Comparison of ENCODE assay signal across 17 mouse cellular contexts in the genomic region with DNA sequence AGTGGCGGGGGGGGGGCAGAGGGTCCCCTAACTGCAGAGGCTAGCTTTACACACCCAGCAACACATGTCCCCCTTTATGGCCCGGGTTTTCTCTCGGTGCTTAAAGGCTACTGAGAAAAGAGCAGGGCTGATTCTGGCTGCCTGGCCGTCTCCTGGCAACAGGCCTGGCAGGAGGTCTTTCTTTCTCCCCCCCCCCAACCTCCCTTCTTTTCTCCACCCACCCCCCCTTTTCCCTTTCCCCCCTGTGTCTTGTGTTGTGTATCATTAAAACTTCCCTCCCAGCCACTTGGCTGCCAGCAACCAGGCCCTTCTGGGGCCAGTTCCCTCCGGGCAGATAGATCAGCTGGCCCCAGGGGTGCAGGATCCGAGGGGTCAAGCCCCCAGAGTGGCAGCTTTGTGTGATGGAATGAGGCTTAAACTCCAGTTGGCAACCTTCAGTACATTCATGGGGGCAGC. TPM values are rescaled to one million over a fixed set of nuclear protein-coding genes. Genes with fewer than 3 reads are reported as not detected.
DNase-seq lines count a peak whose midpoint lies in the region; ATAC-seq and TF ChIP-seq lines count a peak whose summit lies in the region.
"Had no signal": no experiment of that assay in that cellular context is flagged by ENCODE, and none has a peak within 500 bp of the region (broad histone marks: within the 10 kb centered on the region; RNA-seq: fewer than 3 reads in every experiment).

No protein-coding gene starts in this region.

- peak overlapping the region; percentile 14; the same call in 1 of the 2 replicates for H3K4me3 ChIP-seq in G1E (ENCODE audit: low read depth, low read length)
- H3K4me3 ChIP-seq in embryonic facial prominence, embryonic 11.5 days (ENCODE audit: low read depth, low read length): no peak overlapping the region
- no peak overlapping the region for H3K4me3 ChIP-seq in hindbrain, embryonic 14.5 days (replicated peaks; ENCODE audit: low read length)
- H3K4me3 ChIP-seq in stomach, postnatal 0 days (ENCODE audit: low read depth, low read length): no peak overlapping the region
- H3K4me3 ChIP-seq: embryonic facial prominence, embryonic 15.5 days; layer of hippocampus, adult 2 months; liver, embryonic 13.5 days; myocyte had no signal

- H3K4me1 ChIP-seq in G1E (ENCODE audit: insufficient read depth, low read depth, low read length): no peaks in the 10 kb centered on the region
- H3K4me1 ChIP-seq in embryonic facial prominence, embryonic 11.5 days (ENCODE audit: control insufficient read depth, insufficient read depth, low read length): no peaks in the 10 kb centered on the region
- H3K4me1 ChIP-seq in hindbrain, embryonic 14.5 days (replicated peaks; ENCODE audit: control insufficient read depth, insufficient read depth, low read length): 0 out of 2 replicates have a peak, but pooled peaks cover 7% of the 10 kb centered on the region
- H3K4me1 ChIP-seq in stomach, postnatal 0 days (replicated peaks; ENCODE audit: control insufficient read depth, insufficient read depth): no peaks in the 10 kb centered on the region
- H3K4me1 ChIP-seq: embryonic facial prominence, embryonic 15.5 days; liver, embryonic 13.5 days had no signal

- no peaks in the 10 kb centered on the region for H3K36me3 ChIP-seq in G1E (replicated peaks)
- H3K36me3 ChIP-seq in embryonic facial prominence, embryonic 11.5 days (replicated peaks; ENCODE audit: control insufficient read depth, insufficient read depth, low read depth, low read length): no peaks in the 10 kb centered on the region
- H3K36me3 ChIP-seq in hindbrain, embryonic 14.5 days (replicated peaks; ENCODE audit: control insufficient read depth, insufficient read depth): no peaks in the 10 kb centered on the region
- no peaks in the 10 kb centered on the region for H3K36me3 ChIP-seq in stomach, postnatal 0 days (ENCODE audit: control insufficient read depth, insufficient read depth, low read length)
- H3K36me3 ChIP-seq: embryonic facial prominence, embryonic 15.5 days; liver, embryonic 13.5 days had no signal

- no peak for TF ChIP-seq EP300 in stomach, postnatal 0 days (optimal IDR thresholded peaks at IDR 0.05)

- WGBS in embryonic facial prominence, embryonic 11.5 days: 0% methylated on average over 6 of the region's 6 CpGs
- 0% methylated on average over 6 of the region's 6 CpGs for WGBS in hindbrain, embryonic 14.5 days
- 36% methylated on average over 6 of the region's 6 CpGs for WGBS in stomach, postnatal 0 days

- peaks cover 10% of the 10 kb centered on the region; the same call in 1 of the 2 replicates for H3K27me3 ChIP-seq in G1E (ENCODE audit: insufficient read depth, low read length)
- peaks cover 7% of the 10 kb centered on the region for H3K27me3 ChIP-seq in embryonic facial prominence, embryonic 11.5 days (ENCODE audit: control insufficient read depth, insufficient read depth, low read length)
- peaks cover 17% of the 10 kb centered on the region for H3K27me3 ChIP-seq in hindbrain, embryonic 14.5 days (ENCODE audit: control insufficient read depth, insufficient read depth, low read length)
- H3K27me3 ChIP-seq in stomach, postnatal 0 days (ENCODE audit: control insufficient read depth, insufficient read depth, low read length): no peaks in the 10 kb centered on the region

- no peak for DNase-seq in G1E (ENCODE audit: low spot score)
- peak; percentile 20 for DNase-seq in embryonic facial prominence, embryonic 11.5 days (ENCODE audit: low spot score)
- DNase-seq in hindbrain, embryonic 14.5 days (ENCODE audit: low spot score): peak; percentile 37
- peak; percentile 41 for DNase-seq in neural tube, embryonic 10.5 days (ENCODE audit: extremely low spot score, low spot score)
- DNase-seq in urinary bladder, postnatal 36 days (ENCODE audit: low spot score in 2 of 2): no peak
- no peak for DNase-seq in stomach, postnatal 0 days (ENCODE audit: low spot score)
- DNase-seq in cerebellum, adult 9-11 months: no peak
- no peak for DNase-seq in left cerebral cortex, adult 8-10 months (ENCODE audit: low spot score in 2 of 2)
- DNase-seq: cerebellum, adult 11-12 months; kidney, adult 8-10 months; liver, embryonic 13.5 days; thymus, adult 2 months had no signal

- TF ChIP-seq CTCF in G1E (IDR thresholded peaks at IDR 0.05; ENCODE audit: low read depth, low read length): no peak
- TF ChIP-seq CTCF in stomach, postnatal 0 days (IDR thresholded peaks at IDR 0.05; ENCODE audit: low read depth): no peak

- no peak overlapping the region for H3K4me2 ChIP-seq in embryonic facial prominence, embryonic 11.5 days (ENCODE audit: low read depth, low read length)
- no peak overlapping the region for H3K4me2 ChIP-seq in hindbrain, embryonic 14.5 days (replicated peaks)
- no peak overlapping the region for H3K4me2 ChIP-seq in stomach, postnatal 0 days (replicated peaks; ENCODE audit: low read depth)
- H3K4me2 ChIP-seq: embryonic facial prominence, embryonic 15.5 days; liver, embryonic 13.5 days had no signal

- no peak for ATAC-seq in G1E (ENCODE audit: extremely low read depth, insufficient number of reproducible peaks, low FRiP score, poor library complexity, severe bottlenecking)
- ATAC-seq in embryonic facial prominence, embryonic 11.5 days (replicated peaks; ENCODE audit: insufficient number of reproducible peaks, low FRiP score, low TSS enrichment, low read depth): no peak
- peak; percentile 57; the same call in 1 of the 2 replicates for ATAC-seq in hindbrain, embryonic 14.5 days (ENCODE audit: low FRiP score)
- ATAC-seq in stomach, postnatal 0 days (ENCODE audit: low FRiP score, low TSS enrichment): no peak

- H3K9ac ChIP-seq in embryonic facial prominence, embryonic 11.5 days (replicated peaks; ENCODE audit: low read length): no peak overlapping the region
- no peak overlapping the region for H3K9ac ChIP-seq in hindbrain, embryonic 14.5 days
- no peak overlapping the region for H3K9ac ChIP-seq in stomach, postnatal 0 days (ENCODE audit: low read length)
- H3K9ac ChIP-seq: embryonic facial prominence, embryonic 15.5 days; liver, embryonic 13.5 days had no signal

- H3K9me3 ChIP-seq in G1E (replicated peaks): 0 out of 2 replicates have a peak, but pooled peaks cover 2% of the 10 kb centered on the region
- no peaks in the 10 kb centered on the region for H3K9me3 ChIP-seq in embryonic facial prominence, embryonic 11.5 days (replicated peaks; ENCODE audit: control insufficient read depth, low read length)
- H3K9me3 ChIP-seq in hindbrain, embryonic 14.5 days (ENCODE audit: control insufficient read depth, low read length): no peaks in the 10 kb centered on the region
- H3K9me3 ChIP-seq in stomach, postnatal 0 days (ENCODE audit: control insufficient read depth, low read length): no peaks in the 10 kb centered on the region
- H3K9me3 ChIP-seq: embryonic facial prominence, embryonic 15.5 days; liver, embryonic 13.5 days had no signal

- no peak overlapping the region for H3K27ac ChIP-seq in embryonic facial prominence, embryonic 11.5 days (replicated peaks; ENCODE audit: low read depth, low read length)
- H3K27ac ChIP-seq in hindbrain, embryonic 14.5 days: no peak overlapping the region
- H3K27ac ChIP-seq in stomach, postnatal 0 days (replicated peaks): no peak overlapping the region
- H3K27ac ChIP-seq: embryonic facial prominence, embryonic 15.5 days; layer of hippocampus, adult 2 months; liver, embryonic 13.5 days had no signal

RNA-seq across cellular contexts. Expression of gene Wnt3, which starts 8.4 kb away (rescaled TPM):
- total RNA-seq in G1E (2014; fragmentation: Nextera tagmentation): not detected in 2 replicates
- 0.06 and 0.11 TPM in 2 replicates for total RNA-seq in G1E (2017)
- not detected in 2 replicates for polyA plus RNA-seq in G1E (2012)
- 4.7 and 5.3 TPM in 2 replicates for polyA plus RNA-seq in embryonic facial prominence, embryonic 11.5 days (2014; fragmentation: Nextera tagmentation; extraction: Ambion mirVana)
- 9.0 and 9.1 TPM in 2 replicates for polyA plus RNA-seq in hindbrain, embryonic 14.5 days (2014; fragmentation: Nextera tagmentation; extraction: Ambion mirVana)
- polyA plus RNA-seq in stomach, postnatal 0 days (2015; fragmentation: Nextera tagmentation; extraction: Ambion mirVana): 0.51 and 0.55 TPM in 2 replicates
- total RNA-seq in left cerebral cortex, adult 8-10 months (2022): 1 to 10 TPM; 1.3 to 2.6 (median 1.9) TPM
- total RNA-seq: heart, adult 8-10 months; heart, postnatal 25 days had no signal

RNA-seq across cellular contexts. Expression of gene Wnt9b, which starts 16.0 kb away (rescaled TPM):
- total RNA-seq in G1E (2014; fragmentation: Nextera tagmentation) (not detected in 2 replicates), G1E (2017) (0.06 and 0.11 TPM in 2 replicates)
- not detected in 2 replicates for polyA plus RNA-seq in G1E (2012)
- 2.1 and 3.9 TPM in 2 replicates for polyA plus RNA-seq in embryonic facial prominence, embryonic 11.5 days (2014; fragmentation: Nextera tagmentation; extraction: Ambion mirVana)
- polyA plus RNA-seq in hindbrain, embryonic 14.5 days (2014; fragmentation: Nextera tagmentation; extraction: Ambion mirVana): 0.16 and 0.19 TPM in 2 replicates
- polyA plus RNA-seq in stomach, postnatal 0 days (2015; fragmentation: Nextera tagmentation; extraction: Ambion mirVana): not detected in 2 replicates
- total RNA-seq in left cerebral cortex, adult 8-10 months (2022): under 1 TPM; 0.14 to 0.39 (median 0.22) TPM
- polyA plus RNA-seq: myocyte had no signal

Comparison
In these comparisons a context has a peak if more than half of its experiments do, and no peak if none do; other contexts are left out.
1. DNase-seq: peak in embryonic facial prominence, embryonic 11.5 days (single experiment), hindbrain, embryonic 14.5 days (single experiment) and neural tube, embryonic 10.5 days (single experiment); none in G1E (single experiment), urinary bladder, postnatal 36 days (0 of 2), stomach, postnatal 0 days (single experiment), cerebellum, adult 9-11 months (single experiment) and left cerebral cortex, adult 8-10 months (0 of 2).